Mouse (Mus musculus) embryo, embryonic 11 days (tissue): ENCODE measurements around the gene Akap2.

Experiments used
- DNase-seq: peaks from one replicate; pipeline ENCODE4 v3.0.0-alpha.2; 2015

Akap2 gene

GRCm38 (mm10) chr4:57717354-57717753 lies at the start of gene Akap2:
Gene Akap2, plus strand, starts transcription at chr4:57717657.
- DNase-seq = no peak

GRCm38 (mm10) chr4:57670813-57671469 lies 46.5 kb upstream of the Akap2 start:
- DNase-seq = peak; percentile 41

- no peak for DNase-seq
Observed at GRCm38 (mm10) chr4:57672541-57672940, 44.9 kb upstream of the Akap2 start.

GRCm38 (mm10) chr4:57672996-57673906 lies 44.2 kb upstream of the Akap2 start:
- peak; percentile 88 for DNase-seq

- no peak for DNase-seq
Observed at GRCm38 (mm10) chr4:57674351-57674750, 43.1 kb upstream of the Akap2 start.

GRCm38 (mm10) chr4:57675387-57675786 lies 42.1 kb upstream of the Akap2 start:
- DNase-seq = peak; percentile 81

GRCm38 (mm10) chr4:57677916-57678315 lies 39.5 kb upstream of the Akap2 start:
- DNase-seq = no peak

- no peak for DNase-seq
Observed at GRCm38 (mm10) chr4:57678991-57679457, 38.4 kb upstream of the Akap2 start.

- DNase-seq = no peak
Observed at GRCm38 (mm10) chr4:57680186-57680585, 37.3 kb upstream of the Akap2 start.

GRCm38 (mm10) chr4:57681511-57681910 lies 35.9 kb upstream of the Akap2 start:
- DNase-seq = peak; percentile 36

GRCm38 (mm10) chr4:57682341-57682740 lies 35.1 kb upstream of the Akap2 start:
- DNase-seq = no peak

GRCm38 (mm10) chr4:57682944-57683343 lies 34.5 kb upstream of the Akap2 start:
- no peak for DNase-seq

GRCm38 (mm10) chr4:57684676-57685215 lies 32.7 kb upstream of the Akap2 start:
- DNase-seq = no peak

- DNase-seq = no peak
Observed at GRCm38 (mm10) chr4:57686736-57687135, 30.7 kb upstream of the Akap2 start.

- no peak for DNase-seq
Observed at GRCm38 (mm10) chr4:57687583-57687982, 29.9 kb upstream of the Akap2 start.

- no peak for DNase-seq
Observed at GRCm38 (mm10) chr4:57688131-57688530, 29.3 kb upstream of the Akap2 start.

- no peak for DNase-seq
Observed at GRCm38 (mm10) chr4:57690001-57690400, 27.5 kb upstream of the Akap2 start.

- DNase-seq = no peak
Observed at GRCm38 (mm10) chr4:57690805-57691204, 26.7 kb upstream of the Akap2 start.

- DNase-seq = no peak
Observed at GRCm38 (mm10) chr4:57694356-57695136, 22.9 kb upstream of the Akap2 start.

GRCm38 (mm10) chr4:57696955-57697354 lies 20.5 kb upstream of the Akap2 start:
- no peak for DNase-seq

GRCm38 (mm10) chr4:57697918-57698611 lies 19.4 kb upstream of the Akap2 start:
- no peak for DNase-seq

- no peak for DNase-seq
Observed at GRCm38 (mm10) chr4:57701576-57701975, 15.9 kb upstream of the Akap2 start.
